Mouse (Mus musculus) adrenal gland, adult 2 months (tissue): ENCODE results near the gene Trmt2b. TPM values are rescaled to one million over a fixed set of nuclear protein-coding genes. Genes with fewer than 3 reads are reported as not detected.
"Not testable (repeated sequence)": the region's sequence is repeated elsewhere in the genome, so short reads cannot be mapped to it uniquely, and the experiment has no call there.

Experiments
- DNase-seq: peaks from one replicate; pipeline ENCODE4 v3.0.0; 2021
- long read RNA-seq: library from polyadenylated mRNA; stranded (forward); transcript quantifications from one replicate; pipeline ENCODE4 v2.0.0, GENCODE M21; 2021
- polyA plus RNA-seq: library from polyadenylated mRNA; depleted of rRNA; stranded (reverse); fragments of >200 nt; gene quantifications from 2 replicates; pipeline ENCODE4 v1.2.3, GENCODE M21; 2012; rRNA removed
- total RNA-seq, 2 experiments: library from RNA; stranded (reverse); gene quantifications; 2 replicates each; pipeline ENCODE4 v1.2.3; 2021

Gene Trmt2b
- total RNA-seq (10 to 100 TPM; 35.7 to 48.7 TPM), polyA plus RNA-seq (5.2 and 6.3 TPM in 2 replicates)
- long read RNA-seq, transcript Trmt2b-202 (13 exons, 3,119 nt), result major isoform, 35 of 58 reads
- long read RNA-seq, partial matches to known transcripts, result 6 of 58 reads
- long read RNA-seq, other reads (novel, unspliced or antisense), result 13 of 58 reads

GRCm38 (mm10) chrX:134276275-134277160 lies at the start of gene Trmt2b:
Gene Trmt2b, minus strand, starts transcription at chrX:134276984.
- DNase-seq, result peak; percentile 86

DNA sequence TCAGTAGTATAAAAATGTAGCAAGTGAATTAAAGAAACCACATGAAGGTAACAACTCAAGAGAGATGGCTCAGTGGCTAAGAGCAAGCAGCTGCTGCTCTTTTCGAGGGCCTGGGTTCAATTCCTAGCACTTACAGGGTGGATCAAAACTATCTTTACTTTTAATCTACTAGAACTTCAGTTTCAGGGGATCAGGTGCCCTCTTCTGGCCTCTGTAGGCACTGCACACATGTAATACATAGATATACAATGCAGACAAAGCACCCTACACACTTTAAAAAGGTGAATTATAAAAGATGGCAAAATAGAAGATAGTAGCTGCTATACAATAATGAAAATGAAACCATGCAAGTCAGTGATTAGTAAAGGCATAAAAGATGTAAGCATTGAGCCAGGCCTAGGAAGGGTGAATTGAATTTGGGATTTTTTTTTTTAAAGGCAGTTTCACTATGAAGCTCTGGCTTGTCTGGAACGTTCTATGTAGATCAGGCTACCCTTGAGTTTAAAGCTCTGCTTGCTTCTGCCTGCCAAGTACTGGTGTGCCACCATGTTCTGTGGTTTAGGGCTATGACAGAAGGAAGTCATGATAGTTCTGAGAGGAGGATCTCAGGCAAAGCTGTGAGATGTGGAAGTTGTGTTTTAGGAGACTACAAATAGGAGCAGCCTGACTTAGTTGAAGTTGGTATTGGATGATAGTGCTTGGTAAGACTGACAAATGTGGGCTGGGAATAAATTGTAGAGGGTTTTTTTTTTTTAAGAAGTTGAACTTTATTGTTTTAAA lies 42.6 kb upstream of the Trmt2b start:
- peak; percentile 11 for DNase-seq

DNA sequence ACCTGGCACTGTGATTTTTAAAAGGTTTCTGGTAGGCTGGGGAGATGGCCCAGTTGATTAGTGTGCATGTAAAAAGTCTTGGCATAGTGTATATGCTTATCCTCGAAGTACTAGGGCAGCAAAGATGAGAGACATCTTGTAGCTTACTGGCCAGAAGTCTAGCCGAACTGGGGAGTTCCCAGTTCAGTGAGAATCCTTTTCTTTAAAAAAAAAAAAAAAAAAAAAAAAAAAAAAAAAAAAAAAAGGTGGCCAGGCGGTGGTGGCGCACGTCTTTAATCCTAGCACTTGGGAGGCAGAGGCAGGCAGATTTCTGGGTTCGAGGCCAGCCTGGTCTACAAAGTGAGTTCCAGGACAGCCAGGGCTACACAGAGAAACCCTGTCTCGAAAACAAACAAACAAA lies 34.4 kb upstream of the Trmt2b start:
- not testable (repeated sequence) for DNase-seq

- DNase-seq, result no peak
Measured at GRCm38 (mm10) chrX:134308275-134308634, 31.5 kb upstream of the Trmt2b start.

GRCm38 (mm10) chrX:134307534-134308274 lies 30.9 kb upstream of the Trmt2b start, which contains the start of gene Cenpi:
Gene Cenpi, plus strand, starts transcription at chrX:134308084.
- peak; percentile 92 for DNase-seq

GRCm38 (mm10) chrX:134303287-134303686 lies 26.5 kb upstream of the Trmt2b start:
- DNase-seq, result no peak

DNA sequence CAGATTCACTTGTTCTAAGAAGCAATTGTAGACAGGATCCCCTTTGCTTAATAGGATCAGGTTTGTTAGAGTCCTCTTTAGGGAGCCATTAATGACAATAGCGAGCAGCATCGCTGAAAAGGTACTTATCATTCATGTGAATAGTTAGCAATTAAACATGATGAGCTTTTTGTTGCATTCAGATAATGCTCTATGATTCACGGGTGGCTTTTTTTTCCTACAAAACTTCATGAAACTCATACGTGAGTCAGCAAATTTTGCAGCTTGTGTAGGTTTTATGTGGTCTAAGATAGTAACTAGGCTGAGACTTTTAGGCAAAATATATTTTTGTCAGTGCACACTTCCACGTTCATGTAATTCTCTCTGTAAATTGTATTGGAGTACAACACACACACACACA lies 23.4 kb upstream of the Trmt2b start:
- DNase-seq, result no peak

DNA sequence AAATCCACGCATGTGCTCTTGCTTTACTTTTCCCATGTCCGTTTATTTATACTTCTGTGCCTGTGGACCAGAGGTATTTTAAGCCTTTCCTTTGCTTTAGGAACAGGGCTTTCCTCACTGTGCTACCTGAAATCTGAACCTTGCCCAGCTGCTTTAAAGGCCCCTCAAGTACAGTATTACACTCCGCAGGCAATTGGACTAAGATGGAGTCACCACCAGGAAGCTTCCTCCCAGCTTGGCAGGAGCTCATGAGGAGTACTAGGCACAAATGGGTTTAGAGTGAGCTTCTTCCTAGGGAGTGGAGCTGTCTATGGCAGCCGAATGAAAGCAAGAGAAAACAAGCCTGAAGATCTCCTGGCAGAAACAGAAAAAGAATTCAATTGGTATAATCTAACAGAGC lies 20.4 kb upstream of the Trmt2b start:
- DNase-seq, result no peak

DNA sequence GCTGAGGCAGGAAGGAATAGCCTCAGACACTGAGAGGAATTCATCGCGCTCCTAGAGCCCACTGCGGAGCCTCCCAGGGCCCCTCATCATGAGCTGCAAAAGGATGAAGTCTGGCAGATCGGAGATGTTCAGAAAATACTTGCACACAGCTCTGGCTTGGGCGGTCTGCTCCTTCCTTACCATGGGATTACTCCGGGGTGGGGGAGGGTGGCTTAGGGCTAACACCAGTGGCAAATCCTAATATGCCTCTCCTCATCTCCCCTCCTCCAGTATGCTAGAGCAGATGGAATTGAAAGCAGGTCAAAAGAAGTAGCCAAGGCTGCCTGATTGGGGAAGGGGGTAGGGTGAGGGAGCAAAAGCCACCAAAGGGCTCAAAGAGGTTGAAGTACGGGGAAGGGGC lies 20.0 kb upstream of the Trmt2b start:
- no peak for DNase-seq

GRCm38 (mm10) chrX:134296301-134296700 lies 19.5 kb upstream of the Trmt2b start:
- DNase-seq, result peak; percentile 53

DNA sequence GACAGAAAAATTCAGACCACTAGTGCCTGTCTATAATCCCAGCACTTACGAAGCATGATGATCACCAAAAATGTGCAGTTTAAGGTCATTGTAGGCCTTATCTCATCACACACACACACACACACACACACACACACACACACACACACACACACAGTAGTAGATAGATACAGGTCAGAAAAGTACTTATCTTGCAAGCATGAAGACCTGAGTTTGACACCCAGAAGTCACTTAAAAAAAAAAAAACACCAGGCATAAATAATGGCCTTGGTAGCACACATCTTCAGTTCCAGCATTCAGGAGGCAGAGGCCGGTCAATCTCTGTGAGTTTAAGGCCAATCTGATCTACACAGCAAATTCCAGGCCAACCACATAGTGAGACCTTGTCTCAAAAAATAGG lies 10.5 kb upstream of the Trmt2b start:
- no peak for DNase-seq

DNA sequence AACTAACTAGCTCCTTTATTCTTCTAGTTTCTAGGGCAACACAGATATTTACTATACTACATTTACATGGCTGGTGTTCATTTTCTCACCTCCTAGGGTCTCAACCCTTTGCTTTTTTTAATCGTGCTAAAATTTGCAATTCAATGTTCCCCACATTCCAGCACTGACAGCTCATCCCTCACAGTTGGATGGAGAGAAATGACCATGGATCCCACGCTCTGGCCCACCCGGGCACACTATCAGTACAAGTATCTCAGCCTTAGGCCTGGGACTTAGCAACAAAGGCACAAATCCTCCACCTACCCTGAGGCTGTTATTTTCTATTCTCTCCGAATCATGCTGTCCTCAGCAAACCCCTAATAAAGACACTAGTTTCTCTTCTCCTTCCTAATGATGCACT lies 9.0 kb upstream of the Trmt2b start:
- DNase-seq, result no peak

- DNase-seq, result no peak
Measured at GRCm38 (mm10) chrX:134285102-134285501, 8.3 kb upstream of the Trmt2b start.

- no peak for DNase-seq
Measured at GRCm38 (mm10) chrX:134280531-134280930, 3.7 kb upstream of the Trmt2b start.

DNA sequence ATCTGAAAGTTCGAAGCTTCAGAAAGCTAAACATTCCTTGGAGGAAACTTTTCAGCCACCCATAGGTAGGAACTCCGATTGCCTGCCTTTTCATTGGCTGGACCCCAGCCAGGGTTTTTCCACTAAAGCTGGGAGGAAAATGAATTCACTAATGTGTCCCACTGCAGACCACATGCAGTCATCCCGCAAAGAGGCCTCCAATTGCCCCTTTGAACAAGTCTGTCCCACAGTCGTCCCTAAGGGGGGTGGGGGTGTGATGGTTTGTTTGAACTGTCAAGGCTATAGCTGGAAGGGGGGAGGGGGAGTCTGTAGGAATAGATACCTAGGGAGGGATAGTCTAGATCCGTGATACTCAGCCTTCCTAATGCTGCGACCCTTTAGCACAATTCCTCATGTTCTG lies 1.1 kb downstream of the Trmt2b start:
- peak; percentile 64 for DNase-seq

- no peak for DNase-seq
Measured at GRCm38 (mm10) chrX:134262129-134262528, 14.7 kb downstream of the Trmt2b start.

DNA sequence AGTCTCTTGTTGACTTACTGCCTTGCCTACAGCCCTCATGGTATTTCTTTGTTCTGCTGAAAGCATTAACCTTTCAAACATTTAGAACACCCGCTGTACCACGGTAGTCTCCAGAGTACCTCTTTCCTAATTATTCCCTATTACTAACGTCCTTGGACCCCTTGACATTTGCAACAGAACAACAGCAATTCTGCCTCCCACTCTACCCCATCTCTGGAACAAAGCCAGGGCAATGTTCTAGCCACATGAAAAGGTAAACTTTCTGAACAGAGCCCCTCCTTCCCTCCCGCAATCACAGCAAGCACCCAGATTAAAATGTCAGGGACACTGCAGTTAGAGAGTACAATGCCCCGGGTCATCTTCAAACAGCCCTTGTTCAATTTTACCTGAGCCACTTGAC lies 15.6 kb downstream of the Trmt2b start:
- DNase-seq, result peak; percentile 45

GRCm38 (mm10) chrX:134248202-134248601 lies 28.6 kb downstream of the Trmt2b start:
- DNase-seq, result peak; percentile 59

GRCm38 (mm10) chrX:134245946-134246345 lies 30.8 kb downstream of the Trmt2b start:
- DNase-seq, result peak; percentile 36

DNA sequence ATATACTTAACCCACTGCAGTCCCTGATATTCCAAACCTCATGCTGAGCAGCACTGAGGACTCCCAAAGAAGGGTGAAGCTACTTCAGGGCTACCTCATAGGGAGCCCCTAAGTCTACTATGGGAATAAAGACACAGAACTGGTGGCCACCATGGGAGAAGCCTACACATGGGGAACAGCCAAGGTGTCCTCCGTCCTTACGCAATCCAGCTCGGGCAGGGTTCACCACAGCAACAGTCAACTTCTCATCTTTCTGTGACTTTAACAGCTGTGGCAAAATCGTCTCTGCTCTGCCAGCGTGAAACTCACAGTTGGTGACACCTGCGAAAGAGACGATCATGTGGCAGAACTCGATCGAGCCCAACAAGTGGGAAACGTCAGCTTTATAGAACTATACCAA lies 38.5 kb downstream of the Trmt2b start:
- DNase-seq, result no peak

DNA sequence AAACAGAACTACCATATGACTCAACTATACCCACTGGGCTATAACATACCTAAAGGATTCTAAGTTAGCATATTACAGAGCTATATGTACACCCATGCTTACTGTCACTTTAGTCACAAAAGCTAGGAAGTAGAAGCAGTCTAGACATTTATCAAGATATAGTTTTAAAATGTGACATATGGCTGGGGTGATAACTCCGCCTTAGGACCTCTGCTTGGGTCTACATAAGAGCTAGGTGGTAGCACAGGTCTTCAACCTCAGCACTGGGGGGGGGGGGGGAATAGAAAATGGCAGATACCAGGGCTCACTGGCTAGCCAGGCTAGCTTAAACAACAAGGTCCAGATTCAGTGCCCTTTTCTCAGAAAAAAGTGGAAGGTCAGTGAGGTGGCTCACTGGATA lies 43.7 kb downstream of the Trmt2b start:
- no peak for DNase-seq

- no peak for DNase-seq
Measured at GRCm38 (mm10) chrX:134221856-134222255, 54.9 kb downstream of the Trmt2b start, which contains the start of gene Nox1. Gene Nox1, minus strand, starts transcription at chrX:134221956.
